Mouse (Mus musculus) embryonic facial prominence, embryonic 10.5 days (tissue): ENCODE results near the gene Zdhhc14. TPM values are rescaled to one million over a fixed set of nuclear protein-coding genes. Genes with fewer than 3 reads are reported as not detected.

Experiments
- DNase-seq: peaks from one replicate; pipeline ENCODE4 v3.0.0-alpha.2; 2017; ENCODE audit warnings: low spot score
- H3K27ac ChIP-seq: fragments of 300-500 bp; sonication (generic); replicated peaks from 2 replicates; pipeline ENCODE4 v1.5.1; 2016; ENCODE audit warnings: mild to moderate bottlenecking
- H3K27me3 ChIP-seq: fragments of 300-500 bp; sonication (generic); replicated peaks from 2 replicates; pipeline ENCODE4 v1.6.1; 2016; ENCODE audit warnings: low read depth, mild to moderate bottlenecking; ENCODE audit not compliant: poor library complexity, severe bottlenecking
- H3K36me3 ChIP-seq: fragments of 300-500 bp; sonication (generic); replicated peaks from 2 replicates; pipeline ENCODE4 v1.6.1; 2016; ENCODE audit warnings: mild to moderate bottlenecking, moderate library complexity
- H3K4me1 ChIP-seq: fragments of 300-500 bp; sonication (generic); 2 replicates; pipeline ENCODE4 v1.6.1; 2016
- H3K4me3 ChIP-seq: fragments of 300-500 bp; sonication (generic); 2 replicates; pipeline ENCODE4 v1.5.1; 2016; ENCODE audit warnings: mild to moderate bottlenecking, moderate library complexity
- H3K9me3 ChIP-seq: fragments of 300-500 bp; sonication (generic); 2 replicates; pipeline ENCODE4 v1.6.1; 2016; ENCODE audit warnings: mild to moderate bottlenecking
- WGBS: fragments of 180-500 bp; shearing (Covaris S2); methylation state at CpG from one replicate; pipeline ENCODE4 v1.1.7; 2016; 5-methylcytosine and 5-hydroxymethylcytosine counted together
- polyA plus RNA-seq: library from polyadenylated mRNA; unstranded; fragments of >200 nt; fragmentation: Nextera tagmentation; extraction: Ambion mirVana; gene quantifications from 2 replicates; pipeline ENCODE4 v1.2.1, GENCODE M21; 2016

The Zdhhc14 gene
- polyA plus RNA-seq, 1 experiment from 2014 or later = 1.2 TPM

DNA sequence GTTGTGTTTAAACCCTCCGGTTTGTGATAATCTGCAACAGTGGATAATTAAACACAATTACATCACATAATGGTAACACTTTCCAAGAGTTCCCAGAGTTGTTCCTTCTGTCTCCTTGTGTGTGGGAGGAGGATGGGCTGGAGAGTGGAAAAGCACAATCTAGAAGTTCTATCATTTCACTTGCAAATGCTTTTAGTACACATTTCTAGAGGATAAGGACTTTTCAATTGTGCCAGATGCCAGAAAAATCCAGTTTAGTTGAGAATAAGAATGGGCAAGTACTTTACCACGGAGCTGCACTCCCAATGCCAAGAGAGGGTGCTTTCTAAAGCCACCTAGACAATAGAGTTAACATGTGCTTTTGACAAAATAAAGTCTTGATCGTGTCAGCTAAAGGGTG lies 2.0 kb upstream of the Zdhhc14 start:
- Histone ChIP-seq H3K4me3 (no peak overlapping the region), H3K4me1 (peaks cover 29% of the 10 kb centered on the region), H3K36me3 (no peaks in the 10 kb centered on the region), H3K27me3 (peaks cover 38% of the 10 kb centered on the region), H3K9me3 (no peaks in the 10 kb centered on the region), H3K27ac (no peak overlapping the region)
- DNase-seq = no peak
- WGBS = 78% methylated on average over 3 of the region's 3 CpGs

DNA sequence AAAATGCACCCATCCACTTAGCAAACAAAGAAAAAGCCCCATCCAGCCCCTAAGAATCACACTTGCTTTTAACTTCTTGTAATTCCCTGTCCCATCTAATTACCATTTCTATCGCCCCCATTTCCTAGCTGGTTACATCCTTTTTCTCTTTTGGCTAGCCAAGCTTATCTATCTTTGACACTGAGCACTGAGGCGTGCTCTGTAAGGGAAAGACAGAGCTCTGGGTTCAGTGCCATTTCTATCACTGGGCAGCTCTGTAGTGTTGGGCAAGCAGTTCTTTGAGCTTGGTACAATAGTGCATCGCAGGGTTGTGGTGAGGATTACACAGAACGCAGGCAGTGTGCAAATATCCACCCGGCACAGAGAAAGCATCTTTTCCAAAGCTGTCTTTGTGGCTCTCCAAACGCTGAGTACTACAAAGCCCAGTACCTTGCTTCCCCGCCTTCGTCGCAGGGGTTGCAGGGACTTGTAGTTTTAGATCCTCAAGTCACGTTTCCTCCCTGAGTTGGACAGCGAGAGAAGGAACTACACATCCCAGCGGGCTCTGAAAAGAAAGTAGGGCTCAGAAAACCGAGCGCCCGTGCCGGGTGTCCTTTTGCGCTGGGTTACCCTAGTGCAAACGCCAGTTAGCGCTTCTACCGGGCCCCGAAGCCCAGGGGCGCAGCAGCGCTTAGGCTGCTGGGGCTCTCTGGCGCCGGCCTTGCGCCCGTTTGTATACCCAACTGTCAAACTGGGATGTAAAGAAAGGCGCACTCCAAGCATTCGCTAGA lies 1.1 kb upstream of the Zdhhc14 start:
- Histone ChIP-seq H3K9me3 (no peaks in the 10 kb centered on the region), H3K27me3 (peaks cover 47% of the 10 kb centered on the region), H3K4me3 (peak overlapping the region; percentile 84), H3K36me3 (no peaks in the 10 kb centered on the region), H3K27ac (peak overlapping the region; percentile 82), H3K4me1 (peaks cover 29% of the 10 kb centered on the region)
- DNase-seq = peak; percentile 89
- WGBS = under 1% methylated on average over 29 of the region's 29 CpGs

DNA sequence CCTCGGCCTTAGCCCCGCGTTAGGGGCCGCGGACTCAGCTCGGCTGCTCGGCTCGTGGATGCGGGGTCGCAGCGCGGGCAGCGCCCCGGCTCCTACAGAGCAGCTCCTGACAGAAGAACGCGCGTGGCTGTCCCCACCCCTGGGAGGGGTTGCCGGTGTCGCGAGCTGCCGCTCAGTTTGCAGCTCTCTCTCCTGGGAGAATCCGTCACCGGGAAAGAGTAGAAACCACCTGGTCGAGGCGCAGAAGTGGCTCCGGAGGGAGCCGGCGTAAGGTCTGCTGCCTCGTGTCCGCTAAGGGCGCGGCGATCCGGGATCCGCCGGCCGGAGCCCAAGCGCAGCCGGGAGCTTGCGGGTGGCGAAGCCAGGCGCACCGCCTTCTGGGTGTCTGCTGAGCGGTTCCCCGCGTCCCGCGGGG lies 396 bp downstream of the Zdhhc14 start:
- H3K27me3 ChIP-seq = peaks cover 46% of the 10 kb centered on the region
- WGBS = under 1% methylated on average over 48 of the region's 48 CpGs

DNA sequence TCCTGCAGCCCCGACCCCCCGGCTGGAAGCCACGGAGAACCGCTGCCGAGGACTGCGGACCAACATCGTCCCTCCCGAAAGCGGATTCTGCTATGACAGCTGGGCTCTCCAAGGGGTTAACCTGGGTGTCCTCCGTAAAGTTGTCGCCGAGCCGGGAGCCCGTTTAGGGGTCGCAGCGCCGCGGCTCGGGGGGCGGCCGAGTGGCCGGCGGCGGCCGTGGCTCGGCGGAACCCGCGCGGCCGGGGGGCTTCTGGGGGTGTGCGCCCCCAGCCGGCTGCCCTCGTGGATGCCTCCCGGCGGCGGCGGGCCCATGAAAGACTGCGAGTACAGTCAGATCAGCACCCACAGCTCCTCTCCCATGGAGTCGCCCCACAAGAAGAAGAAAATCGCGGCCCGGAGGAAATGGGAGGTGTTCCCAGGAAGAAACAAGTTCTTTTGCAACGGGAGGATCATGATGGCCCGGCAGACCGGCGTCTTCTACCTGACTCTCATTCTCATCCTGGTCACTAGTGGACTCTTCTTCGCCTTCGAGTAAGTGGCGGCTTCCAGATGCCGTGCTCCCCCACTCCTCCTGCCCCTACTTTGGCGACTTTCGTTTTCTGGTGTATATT lies 909 bp downstream of the Zdhhc14 start:
- Histone ChIP-seq H3K4me1 (peaks cover 29% of the 10 kb centered on the region), H3K27ac (peak overlapping the region; percentile 82), H3K4me3 (peak overlapping the region; percentile 84), H3K27me3 (peaks cover 46% of the 10 kb centered on the region), H3K36me3 (no peaks in the 10 kb centered on the region), H3K9me3 (no peaks in the 10 kb centered on the region)
- DNase-seq = peak; percentile 62
- 3% methylated on average over 53 of the region's 53 CpGs for WGBS

More for the DNA sequence above, 396 bp downstream of the Zdhhc14 start:
- Histone ChIP-seq H3K27ac (peak overlapping the region; percentile 82), H3K4me3 (peak overlapping the region; percentile 84), H3K36me3 (no peaks in the 10 kb centered on the region), H3K4me1 (peaks cover 29% of the 10 kb centered on the region), H3K9me3 (no peaks in the 10 kb centered on the region)
- no peak for DNase-seq

DNA sequence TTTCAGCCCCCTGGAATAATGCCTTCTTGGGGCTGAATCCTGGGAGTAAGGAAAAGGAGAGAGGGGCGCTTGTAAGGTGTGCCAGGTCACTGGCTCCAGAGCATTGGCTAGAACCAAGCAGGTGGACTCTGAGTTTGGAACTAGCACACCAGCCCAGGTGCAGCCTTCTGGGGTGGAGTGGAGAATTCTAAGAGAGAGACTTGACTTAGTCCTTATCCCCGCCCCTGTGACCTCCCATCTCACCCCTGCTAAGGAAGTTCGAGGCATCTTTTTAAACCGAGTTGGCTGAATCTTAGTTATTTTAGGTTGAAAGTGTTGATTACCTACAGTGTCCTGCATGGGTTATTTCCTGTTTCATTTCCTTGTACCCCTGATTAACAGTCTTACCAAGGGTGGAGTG lies 1.5 kb downstream of the Zdhhc14 start:
- Histone ChIP-seq H3K27ac (no peak overlapping the region), H3K9me3 (no peaks in the 10 kb centered on the region), H3K4me1 (peaks cover 29% of the 10 kb centered on the region), H3K4me3 (peak overlapping the region; percentile 84), H3K36me3 (no peaks in the 10 kb centered on the region), H3K27me3 (peaks cover 47% of the 10 kb centered on the region)
- peak; percentile 12 for DNase-seq
- 26% methylated on average over 4 of the region's 4 CpGs for WGBS

DNA sequence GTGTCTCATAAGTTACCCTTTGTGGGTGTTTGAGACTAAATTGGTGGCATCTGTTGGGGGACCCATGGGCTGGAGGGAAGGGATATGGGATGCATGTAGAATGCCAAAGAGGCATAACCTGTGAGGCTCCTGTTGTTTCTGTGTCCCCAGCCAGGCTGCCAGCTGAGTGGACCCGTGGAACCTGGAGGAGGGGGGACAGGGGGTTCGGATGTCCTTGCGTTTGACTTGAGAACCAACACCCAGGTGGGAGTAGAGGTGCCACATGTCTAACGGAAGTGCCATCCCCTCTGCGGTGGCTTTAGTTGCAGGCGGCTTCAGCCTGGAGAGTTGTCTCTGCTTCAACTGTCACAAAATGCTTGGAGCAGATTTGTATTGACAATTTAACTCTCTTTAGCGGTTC lies 2.5 kb downstream of the Zdhhc14 start:
- Histone ChIP-seq H3K4me3 (no peak overlapping the region), H3K27me3 (peaks cover 46% of the 10 kb centered on the region), H3K27ac (no peak overlapping the region), H3K9me3 (no peaks in the 10 kb centered on the region), H3K4me1 (peaks cover 29% of the 10 kb centered on the region), H3K36me3 (no peaks in the 10 kb centered on the region)
- no peak for DNase-seq
- WGBS = 84% methylated on average over 7 of the region's 7 CpGs

DNA sequence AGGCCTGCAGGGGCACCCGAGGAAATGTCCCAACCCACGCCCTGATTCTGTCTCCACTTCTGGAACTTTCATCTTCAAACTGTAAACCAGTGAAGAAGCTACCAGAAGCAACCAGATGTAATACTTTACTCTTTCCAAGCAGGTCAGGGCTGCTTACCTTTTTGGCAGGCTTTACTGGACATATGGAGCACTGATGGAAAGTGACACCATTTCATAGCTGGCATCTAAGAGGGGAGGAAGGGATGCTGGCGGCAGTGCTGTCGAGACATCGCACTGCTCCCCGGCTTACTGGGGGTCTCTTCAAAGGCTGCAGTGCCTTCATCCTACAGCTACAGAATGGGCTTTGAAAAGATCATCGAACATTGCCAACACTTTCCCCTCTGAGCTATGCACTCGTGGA lies 5.3 kb downstream of the Zdhhc14 start:
- H3K9me3 ChIP-seq = no peaks in the 10 kb centered on the region
- no peak overlapping the region for H3K27ac ChIP-seq
- H3K4me3 ChIP-seq = no peak overlapping the region
- no peak for DNase-seq
- H3K27me3 ChIP-seq = peaks cover 41% of the 10 kb centered on the region
- WGBS = 87% methylated on average over 8 of the region's 8 CpGs
- no peaks in the 10 kb centered on the region for H3K36me3 ChIP-seq
- H3K4me1 ChIP-seq = peaks cover 17% of the 10 kb centered on the region

DNA sequence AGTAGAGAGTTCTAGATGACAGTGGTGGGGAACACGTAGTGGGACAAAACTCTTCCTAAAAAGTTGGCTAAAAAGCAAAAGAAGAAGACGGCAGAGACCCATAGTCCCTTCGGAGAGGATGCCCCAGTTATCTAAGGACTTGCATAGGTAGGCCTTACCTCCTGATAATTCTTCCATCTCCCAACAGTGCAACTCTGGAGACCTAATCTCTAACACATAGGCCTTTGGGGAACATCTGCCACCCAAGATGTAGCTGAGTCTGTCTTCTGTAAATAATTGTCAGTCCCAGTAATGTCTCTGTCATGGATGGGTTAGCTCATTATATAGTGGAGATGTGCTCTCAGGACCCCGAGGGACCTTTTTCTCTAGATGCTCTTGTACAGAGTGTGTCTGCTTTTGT lies 6.6 kb downstream of the Zdhhc14 start:
- DNase-seq = no peak
- Histone ChIP-seq H3K27me3 (peaks cover 28% of the 10 kb centered on the region), H3K4me1 (peaks cover 4% of the 10 kb centered on the region), H3K9me3 (no peaks in the 10 kb centered on the region), H3K36me3 (no peaks in the 10 kb centered on the region), H3K27ac (no peak overlapping the region), H3K4me3 (no peak overlapping the region)
- 85% methylated on average over 4 of the region's 4 CpGs for WGBS

DNA sequence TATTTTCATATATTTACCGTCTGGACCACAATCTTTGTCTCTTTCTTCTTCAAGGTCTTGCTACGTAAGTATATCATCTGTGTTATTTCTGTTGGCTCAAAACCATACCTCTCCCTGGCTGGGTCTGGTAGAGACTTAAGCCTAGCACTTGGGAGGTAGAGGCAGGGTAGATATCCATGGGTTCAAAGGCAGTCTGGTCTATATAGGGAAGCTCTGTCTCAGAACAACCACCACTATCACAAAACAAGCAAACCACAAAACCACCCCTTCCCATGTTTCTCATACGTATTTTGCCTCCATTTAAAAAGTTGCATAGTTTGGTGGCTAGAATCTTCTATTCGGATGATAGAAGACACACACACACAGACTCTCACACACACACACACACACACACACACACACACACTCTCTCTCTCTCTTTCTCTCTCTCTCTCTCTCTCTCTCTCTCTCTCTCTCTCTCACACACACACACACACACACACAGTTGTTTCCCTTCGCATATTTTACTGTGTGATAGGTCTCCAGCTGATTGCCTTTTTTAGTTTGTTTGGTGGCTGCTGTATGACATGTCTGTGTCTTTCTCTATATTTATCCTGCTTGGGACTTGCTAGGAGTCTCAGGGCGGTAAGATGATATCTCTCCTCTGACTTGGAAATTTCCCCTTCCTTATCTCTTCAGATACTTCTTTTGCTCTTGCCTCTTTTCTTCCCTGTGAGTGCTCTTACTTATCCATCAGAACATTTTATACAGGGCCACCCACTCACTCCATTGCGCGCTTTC lies 11.8 kb downstream of the Zdhhc14 start:
- Histone ChIP-seq H3K4me3 (no peak overlapping the region), H3K36me3 (no peaks in the 10 kb centered on the region), H3K27ac (no peak overlapping the region), H3K4me1 (no peaks in the 10 kb centered on the region), H3K27me3 (peaks cover 5% of the 10 kb centered on the region; the same call in 1 of the 2 replicates), H3K9me3 (no peaks in the 10 kb centered on the region)
- DNase-seq = no peak
- WGBS = 91% methylated on average over 8 of the region's 8 CpGs

DNA sequence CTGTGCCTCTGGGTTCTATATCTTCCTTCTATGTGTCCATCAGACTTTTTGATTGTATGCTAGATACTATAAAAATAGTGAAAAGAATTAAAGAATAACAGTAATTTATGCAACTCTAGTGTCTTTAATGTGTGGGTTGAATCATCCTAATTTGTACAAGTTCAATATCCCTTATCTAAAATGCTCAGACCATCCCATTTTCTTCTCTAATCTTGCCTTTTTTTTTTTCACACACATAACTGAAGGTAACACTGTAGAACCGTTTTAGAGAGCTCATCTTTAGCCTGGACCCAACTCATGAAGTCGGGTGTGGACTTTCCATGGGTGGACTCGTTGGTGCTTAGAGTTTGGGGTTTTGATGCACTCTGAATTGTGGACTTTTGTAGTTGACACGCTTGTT lies 12.6 kb downstream of the Zdhhc14 start:
- Histone ChIP-seq H3K4me3 (no peak overlapping the region), H3K27ac (no peak overlapping the region), H3K9me3 (no peaks in the 10 kb centered on the region), H3K27me3 (peaks cover 5% of the 10 kb centered on the region; the same call in 1 of the 2 replicates), H3K36me3 (no peaks in the 10 kb centered on the region), H3K4me1 (no peaks in the 10 kb centered on the region)
- DNase-seq = no peak
- WGBS = 87% methylated on average over 4 of the region's 4 CpGs

DNA sequence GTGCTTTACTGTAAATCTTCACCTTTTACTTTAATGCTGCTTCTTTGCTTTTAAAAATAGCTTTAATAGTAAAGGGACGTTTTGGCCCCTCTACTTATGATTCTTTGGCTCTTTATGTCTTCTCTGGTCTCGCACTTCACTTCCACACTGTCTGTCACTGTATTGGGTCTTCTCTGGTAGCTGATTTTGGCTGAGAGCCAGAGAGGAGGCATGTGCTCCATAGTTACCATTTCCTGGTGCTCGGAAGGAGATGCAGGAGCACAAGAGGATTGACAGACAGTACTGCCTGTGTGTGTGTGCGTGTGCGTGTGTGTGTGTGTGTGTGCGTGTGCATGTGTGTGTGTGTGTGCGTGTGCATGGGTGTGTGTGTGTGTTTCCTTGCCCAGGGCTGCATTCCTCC lies 14.2 kb downstream of the Zdhhc14 start:
- H3K27me3 ChIP-seq = peaks cover 5% of the 10 kb centered on the region; the same call in 1 of the 2 replicates
- 73% methylated on average over 7 of the region's 7 CpGs for WGBS
- no peak overlapping the region for H3K27ac ChIP-seq
- no peaks in the 10 kb centered on the region for H3K9me3 ChIP-seq
- no peak for DNase-seq
- no peaks in the 10 kb centered on the region for H3K4me1 ChIP-seq
- H3K36me3 ChIP-seq = no peaks in the 10 kb centered on the region
- H3K4me3 ChIP-seq = no peak overlapping the region

DNA sequence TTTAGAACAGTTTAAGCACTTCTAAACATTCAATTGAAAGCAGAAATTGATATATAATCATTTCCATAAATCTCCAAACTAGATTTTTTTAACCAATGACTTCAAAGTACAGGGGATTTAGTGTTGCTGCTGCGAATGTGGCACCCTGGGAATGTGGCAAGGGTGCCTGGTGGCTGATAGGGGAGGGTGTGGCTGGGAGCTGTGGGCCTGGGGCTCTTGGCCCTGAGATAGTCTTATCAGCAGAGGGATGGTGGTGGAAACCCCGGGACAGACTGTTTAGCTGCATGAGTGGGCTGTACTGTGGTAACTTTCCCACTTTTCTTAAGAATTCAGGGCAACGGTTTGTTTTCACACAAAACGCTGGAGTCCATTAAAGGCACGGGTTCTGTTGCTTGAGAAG lies 14.6 kb downstream of the Zdhhc14 start:
- 69% methylated on average over 5 of the region's 5 CpGs for WGBS
- Histone ChIP-seq H3K27me3 (peaks cover 5% of the 10 kb centered on the region; the same call in 1 of the 2 replicates), H3K9me3 (no peaks in the 10 kb centered on the region), H3K27ac (no peak overlapping the region), H3K4me3 (no peak overlapping the region), H3K36me3 (no peaks in the 10 kb centered on the region), H3K4me1 (no peaks in the 10 kb centered on the region)
- no peak for DNase-seq
